Mouse (Mus musculus) right cerebral cortex, postnatal 10 days (tissue): Measurements from ENCODE around the gene Idh3g.
"Not testable (repeated sequence)": the region's sequence is repeated elsewhere in the genome, so short reads cannot be mapped to it uniquely, and the experiment has no call there.

Source experiments
- DNase-seq, 2 experiments: peaks; one replicate each; pipeline ENCODE4 v3.0.0; 2021; ENCODE audit warnings: low spot score in 2 of 2

Gene Idh3g

DNA sequence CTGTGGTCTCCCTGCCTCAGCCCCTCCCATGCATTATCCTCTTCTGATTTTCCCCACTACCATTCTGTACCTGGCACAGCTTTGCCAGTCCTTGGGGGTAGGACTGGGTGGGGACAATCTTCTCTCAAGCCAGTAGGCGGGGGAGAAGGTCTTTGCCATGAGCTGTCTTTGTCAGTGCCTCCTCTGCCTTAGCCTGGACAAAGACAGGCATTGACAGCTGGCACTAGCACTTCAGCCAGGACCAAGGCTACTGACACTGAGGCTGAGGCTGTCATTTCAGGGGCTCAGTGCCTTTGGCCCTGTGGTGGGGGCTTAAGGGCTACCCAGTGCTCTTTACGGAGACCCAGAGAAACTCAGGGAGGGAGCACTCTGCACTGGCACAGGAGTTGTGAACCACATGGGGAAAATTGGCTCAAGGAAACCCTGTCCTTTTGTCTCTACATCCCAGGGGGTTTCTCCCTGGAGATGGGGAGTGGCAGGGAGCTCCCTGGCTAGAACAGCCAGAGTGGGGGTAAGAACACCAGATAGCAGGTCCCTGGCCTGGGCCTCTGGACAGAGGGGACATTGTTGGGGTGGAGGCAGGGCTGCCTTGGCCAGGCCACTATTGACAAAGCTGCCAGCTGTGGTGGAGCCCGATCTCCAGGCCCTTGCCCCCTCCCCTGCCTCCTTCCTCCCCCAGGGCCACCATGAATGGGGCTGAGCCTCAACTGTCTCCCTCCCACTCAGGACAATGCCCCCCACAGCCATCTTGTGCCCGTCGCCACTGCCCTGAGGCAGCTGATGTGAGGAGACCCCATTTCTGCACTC, 30.2 kb downstream of the Idh3g start, which contains the start of gene Plxnb3:
Plxnb3 (plus strand) TSS at position 757 of the 807 bp plus-strand sequence.
- no peak for DNase-seq

DNA sequence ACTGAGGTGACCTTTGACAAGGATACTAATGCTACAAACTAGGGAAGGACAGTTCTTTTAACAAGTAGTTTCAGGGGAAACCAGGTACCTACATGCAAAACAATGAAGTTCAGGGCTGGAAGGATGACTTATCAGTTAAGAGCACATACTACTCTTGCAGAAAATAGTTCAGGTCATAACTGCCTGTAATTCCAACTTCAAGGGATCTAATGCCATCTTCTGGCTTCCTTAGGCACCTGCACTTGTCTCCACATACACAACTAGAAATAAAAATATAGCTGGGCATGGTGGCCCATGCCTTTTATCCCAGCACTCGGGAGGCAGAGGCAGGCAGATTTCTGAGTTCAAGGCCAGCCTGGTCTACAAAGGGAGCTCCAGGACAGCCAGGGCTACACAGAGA, 37.7 kb downstream of the Idh3g start:
- no peak for DNase-seq

DNA sequence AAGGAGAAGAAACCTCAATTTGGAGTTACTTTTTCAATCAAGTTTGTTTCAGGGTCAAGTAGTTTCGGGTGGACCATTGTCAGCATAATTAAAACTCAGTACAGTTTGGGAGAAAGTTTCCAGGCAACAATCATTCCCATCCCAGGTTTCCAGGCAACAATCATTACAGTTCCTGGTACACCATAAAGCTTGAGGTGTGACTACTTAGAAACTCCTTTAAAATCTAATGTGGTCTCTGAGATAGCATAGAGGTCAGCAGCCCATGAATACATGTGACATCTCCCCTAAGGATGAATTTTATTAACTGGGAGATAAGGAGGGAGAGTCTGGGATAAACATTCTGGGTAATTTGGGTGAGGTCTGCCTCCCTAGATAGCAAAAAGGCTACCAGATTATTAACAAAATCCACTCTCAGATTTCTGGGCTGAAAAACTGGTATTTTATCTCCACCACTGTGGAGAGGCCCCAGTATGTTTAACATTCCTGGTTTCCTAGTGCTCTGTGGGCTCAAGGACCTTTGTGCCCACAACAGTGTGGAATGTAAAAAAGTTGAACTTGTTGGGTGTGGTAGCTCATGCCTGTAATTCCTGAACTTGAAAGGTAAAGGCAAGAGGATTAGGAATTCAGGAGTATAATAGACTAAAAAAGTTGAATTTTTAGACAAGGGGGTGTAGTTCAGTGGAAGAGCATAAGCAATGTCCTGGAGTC, 41.8 kb downstream of the Idh3g start:
- DNase-seq = no peak

DNA sequence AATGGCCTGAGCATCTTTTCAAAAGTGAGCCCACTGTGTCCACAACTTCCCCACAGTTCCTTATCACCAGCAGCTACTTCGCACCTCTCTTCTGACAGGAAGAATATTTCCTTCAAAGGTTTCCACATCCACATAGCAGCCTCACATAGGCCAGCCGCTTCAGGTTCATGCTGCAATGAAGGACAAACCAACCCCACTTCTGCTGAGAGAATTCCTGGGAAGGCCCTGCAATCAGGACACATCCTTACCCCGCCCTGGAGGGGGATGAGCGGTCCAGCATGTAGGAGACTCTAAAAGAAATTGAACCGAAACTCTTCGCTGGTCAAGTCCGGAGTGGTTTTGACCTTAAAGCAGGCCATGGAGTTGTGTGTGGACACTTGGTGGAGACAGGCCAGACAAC, 46.9 kb downstream of the Idh3g start:
- DNase-seq = not testable (repeated sequence)

DNA sequence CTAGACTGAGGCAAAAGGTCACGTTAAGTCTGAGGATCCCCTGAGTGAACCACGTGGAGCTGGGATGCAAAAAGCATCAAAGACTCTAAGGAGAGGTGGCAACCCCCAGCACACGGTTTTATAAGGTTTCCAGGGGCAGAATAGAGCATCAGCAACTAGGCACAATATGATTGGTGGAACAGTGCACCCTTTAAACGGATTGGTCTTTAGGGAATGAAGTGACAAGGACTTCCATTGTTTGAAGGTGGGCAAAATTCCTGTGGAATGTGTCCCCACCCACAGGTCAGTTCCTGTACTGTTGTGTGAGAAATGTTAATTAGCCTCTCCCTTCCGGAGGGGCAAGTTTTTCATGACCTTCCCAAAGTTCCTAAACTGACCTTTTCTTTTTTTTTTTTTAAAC, 47.5 kb downstream of the Idh3g start:
- DNase-seq = no peak

- peak in 1 of 2 experiments; percentile 22 for DNase-seq
Measured at GRCm38 (mm10) chrX:73738155-73738554, 48.5 kb downstream of the Idh3g start.

- DNase-seq = no peak
Measured at GRCm38 (mm10) chrX:73730908-73731307, 55.8 kb downstream of the Idh3g start.
